Mouse (Mus musculus): ENCODE data around the gene Tspan1. TPM values are rescaled to one million over a fixed set of nuclear protein-coding genes. Genes with fewer than 3 reads are reported as not detected.

Gene Tspan1
- total RNA-seq, 2 experiments from 2014 or later, result not detected

- peak; percentile 57 for ATAC-seq (replicated peaks; ENCODE audit: poor library complexity, severe bottlenecking)
Observed at GRCm38 (mm10) chr4:116168617-116169352, 1.4 kb upstream of the Tspan1 start.

DNA sequence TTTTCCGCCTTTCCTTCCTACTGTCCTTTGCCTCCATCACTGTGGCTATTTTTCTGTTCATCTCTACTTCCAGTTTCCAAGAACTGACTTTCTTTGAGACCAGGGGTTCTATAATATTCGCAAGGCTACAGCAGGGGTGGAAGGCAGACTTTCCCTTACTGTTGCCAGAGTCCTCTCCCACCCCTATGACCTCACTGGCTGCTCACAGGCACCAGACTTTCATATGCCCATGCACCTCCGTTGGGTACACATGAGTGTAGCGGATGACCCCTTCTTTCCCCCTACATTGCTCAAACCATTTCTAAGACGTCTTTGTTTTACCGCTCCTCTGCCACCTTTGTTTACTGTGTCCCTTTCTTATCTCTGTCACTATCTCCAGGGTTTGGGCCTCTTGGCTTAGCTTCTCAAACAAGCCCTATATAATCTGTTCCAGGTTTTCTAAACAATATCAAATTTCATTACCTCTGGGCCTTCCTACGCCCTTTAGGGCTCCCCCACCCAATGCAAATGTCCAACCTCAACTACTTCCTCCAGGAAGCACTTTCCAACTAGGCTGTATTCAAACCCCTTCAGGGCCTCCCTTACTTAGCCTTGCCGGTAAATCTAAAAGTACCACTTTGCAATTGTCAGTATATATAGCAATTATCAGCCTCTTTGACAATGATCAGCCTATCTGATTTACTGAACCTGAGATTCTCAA lies 1.5 kb downstream of the Tspan1 start:
- ATAC-seq (replicated peaks; ENCODE audit: poor library complexity, severe bottlenecking), result no peak

DNA sequence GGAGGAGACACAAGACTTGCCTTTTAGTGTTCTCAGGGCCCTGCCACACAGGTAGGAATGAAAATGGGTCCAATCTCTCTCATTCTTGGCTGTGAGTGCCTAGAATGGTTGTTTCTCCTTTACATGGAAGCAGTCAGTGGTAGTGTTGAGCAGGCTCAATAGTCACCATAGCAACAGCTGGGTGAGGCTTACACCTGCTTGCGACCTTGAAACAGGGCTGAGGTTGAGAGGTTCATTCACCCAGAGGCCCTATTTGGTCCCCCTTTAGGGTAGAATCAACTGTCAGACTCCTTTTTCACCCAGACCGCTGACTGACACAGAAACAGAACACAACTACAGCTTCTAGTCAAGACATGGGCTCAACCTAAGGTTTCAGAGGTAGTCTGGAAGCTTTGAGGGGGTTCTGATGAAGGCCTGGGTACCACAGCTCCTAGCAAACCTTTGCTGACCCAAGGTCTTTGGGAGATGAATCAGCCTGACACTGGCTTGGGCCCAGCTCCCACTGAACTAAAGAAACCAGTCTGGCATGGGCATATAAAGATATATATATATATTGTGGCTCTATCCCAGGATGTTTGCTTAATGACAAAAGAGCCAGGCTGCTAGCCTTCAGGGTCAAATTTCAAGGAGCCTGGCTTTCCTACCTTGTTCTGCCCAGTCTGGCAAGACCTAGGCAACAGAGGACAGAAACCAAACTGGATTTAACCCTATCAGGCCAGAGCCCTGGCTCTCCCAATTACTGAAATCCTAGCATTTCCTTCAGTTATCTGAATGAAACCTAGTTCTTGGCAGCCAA lies 2.4 kb downstream of the Tspan1 start:
- no peak for ATAC-seq (replicated peaks; ENCODE audit: poor library complexity, severe bottlenecking)

DNA sequence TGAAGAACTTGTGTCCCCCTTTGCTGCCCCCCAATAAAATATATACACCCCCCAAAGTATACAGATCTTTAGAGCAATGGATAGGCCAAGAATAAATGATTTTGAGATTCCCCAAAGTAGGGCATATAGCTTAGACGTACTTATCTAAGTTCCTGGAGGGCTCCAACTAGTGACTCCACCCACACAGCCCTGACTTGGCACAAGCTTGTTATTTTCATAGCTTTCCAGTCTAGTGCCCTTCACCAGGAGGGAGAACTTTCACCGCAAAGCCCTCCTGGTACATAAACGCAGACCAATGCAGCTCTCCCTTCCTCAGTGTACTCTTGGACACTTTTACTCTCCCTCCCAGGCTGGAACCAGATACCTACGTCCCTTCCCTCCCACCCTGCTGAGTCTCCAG lies 5.3 kb downstream of the Tspan1 start:
- ATAC-seq (replicated peaks; ENCODE audit: poor library complexity, severe bottlenecking), result no peak

DNA sequence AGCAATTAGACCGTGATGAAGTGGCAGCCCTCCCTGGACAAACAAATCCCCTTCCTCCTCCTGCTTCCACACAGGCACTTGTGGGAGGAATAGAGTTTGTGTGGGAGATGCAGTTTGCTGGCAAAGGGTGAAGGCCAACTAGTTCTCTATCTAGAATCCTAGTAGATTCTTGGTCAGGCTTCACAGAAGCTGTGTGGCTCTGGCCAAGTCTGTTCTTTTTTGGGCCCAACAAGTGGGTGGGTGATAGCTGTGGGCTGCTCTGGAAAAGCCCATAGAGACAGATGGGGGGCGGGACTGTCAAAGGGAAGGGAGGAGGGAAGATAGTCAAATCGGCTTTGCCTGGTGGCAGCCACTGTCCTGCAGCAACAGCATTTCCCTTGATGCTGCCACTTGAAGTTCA lies 6.6 kb downstream of the Tspan1 start:
- ATAC-seq (replicated peaks; ENCODE audit: poor library complexity, severe bottlenecking), result no peak

- peak; percentile 26 for ATAC-seq (replicated peaks; ENCODE audit: poor library complexity, severe bottlenecking)
Observed at GRCm38 (mm10) chr4:116159912-116160311, 7.5 kb downstream of the Tspan1 start.

GRCm38 (mm10) chr4:116157882-116158281 lies 9.5 kb downstream of the Tspan1 start:
- ATAC-seq (replicated peaks; ENCODE audit: poor library complexity, severe bottlenecking), result no peak

DNA sequence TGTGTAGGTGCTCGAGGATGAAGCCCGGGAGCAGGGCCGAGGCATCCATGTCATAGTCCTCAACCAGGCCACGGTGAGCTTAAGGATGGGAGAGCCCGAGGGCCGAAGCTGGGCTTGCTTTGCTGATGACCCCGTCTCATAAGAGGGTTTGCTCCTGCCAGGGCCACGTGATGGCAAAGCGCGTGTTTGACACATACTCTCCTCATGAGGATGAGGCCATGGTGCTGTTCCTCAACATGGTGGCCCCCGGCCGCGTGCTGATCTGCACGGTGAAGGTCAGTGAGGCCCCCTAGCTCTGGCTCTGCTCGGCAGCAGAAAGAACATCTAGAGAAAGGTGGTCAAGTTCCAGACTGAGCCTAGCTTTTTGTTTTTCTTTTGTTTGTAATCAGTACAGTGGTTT lies 14.7 kb downstream of the Tspan1 start:
- ATAC-seq (replicated peaks; ENCODE audit: poor library complexity, severe bottlenecking), result no peak

DNA sequence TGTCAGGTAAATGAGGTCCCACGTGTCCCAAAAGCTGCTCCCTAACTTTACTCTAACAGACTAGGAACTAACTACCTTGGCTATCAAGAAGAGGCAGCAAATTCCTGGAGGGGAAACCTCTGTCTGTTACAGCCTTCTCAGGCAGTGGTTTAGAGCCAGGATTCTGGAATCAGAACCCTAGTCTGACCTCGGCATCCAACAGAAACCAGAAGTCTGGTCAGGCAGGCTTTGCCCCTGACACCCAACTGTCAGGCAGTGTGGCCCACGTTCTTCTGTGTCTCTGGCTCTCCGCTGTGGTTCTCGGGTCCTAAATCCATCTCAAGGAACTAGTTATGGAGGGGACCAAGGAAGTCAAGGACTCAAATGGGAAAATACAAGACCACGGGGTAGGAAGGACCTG lies 16.2 kb downstream of the Tspan1 start, which contains the start of gene Lurap1:
Gene Lurap1, minus strand, starts transcription at position 101 of the 400 bp plus-strand sequence.
- ATAC-seq (replicated peaks; ENCODE audit: poor library complexity, severe bottlenecking), result no peak

DNA sequence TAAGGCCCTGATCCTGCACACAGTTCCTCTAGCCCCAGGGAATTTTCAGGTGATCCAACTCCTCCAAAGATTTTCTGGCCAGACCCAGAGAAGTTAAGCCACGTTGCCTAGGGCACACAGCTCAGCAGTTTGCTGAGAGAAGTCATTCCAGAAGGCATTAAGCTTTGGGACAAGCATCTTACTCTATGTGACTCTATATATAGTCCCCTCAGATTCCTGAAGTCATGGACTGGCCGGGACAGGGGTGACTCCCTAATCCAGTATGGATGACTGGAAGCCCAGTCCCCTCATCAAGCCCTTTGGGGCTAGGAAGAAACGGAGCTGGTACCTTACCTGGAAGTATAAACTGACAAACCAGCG lies 16.6 kb downstream of the Tspan1 start:
- ATAC-seq (replicated peaks; ENCODE audit: poor library complexity, severe bottlenecking), result peak; percentile 2; the same call in 1 of the 2 replicates

- peak; percentile 73 for ATAC-seq (replicated peaks; ENCODE audit: poor library complexity, severe bottlenecking)
Observed at GRCm38 (mm10) chr4:116150156-116150861, 17.1 kb downstream of the Tspan1 start.

DNA sequence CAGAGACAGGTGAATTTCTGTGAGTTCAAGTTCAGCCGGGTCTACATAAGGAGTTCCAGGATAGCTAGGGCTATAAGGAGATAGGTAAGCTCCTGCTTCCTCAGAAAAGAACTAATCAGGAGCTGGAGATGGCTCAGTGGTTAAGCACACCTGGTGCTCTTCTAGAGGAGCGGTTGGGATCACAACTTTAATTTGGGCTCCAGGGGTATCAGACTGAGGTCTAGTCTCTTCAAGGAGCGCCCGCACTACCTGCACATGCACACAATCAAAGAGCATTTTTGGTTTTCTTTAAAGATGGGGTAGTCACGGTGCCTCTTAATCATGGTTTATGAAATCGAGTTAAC lies 17.6 kb downstream of the Tspan1 start:
- ATAC-seq (replicated peaks; ENCODE audit: poor library complexity, severe bottlenecking), result no peak

DNA sequence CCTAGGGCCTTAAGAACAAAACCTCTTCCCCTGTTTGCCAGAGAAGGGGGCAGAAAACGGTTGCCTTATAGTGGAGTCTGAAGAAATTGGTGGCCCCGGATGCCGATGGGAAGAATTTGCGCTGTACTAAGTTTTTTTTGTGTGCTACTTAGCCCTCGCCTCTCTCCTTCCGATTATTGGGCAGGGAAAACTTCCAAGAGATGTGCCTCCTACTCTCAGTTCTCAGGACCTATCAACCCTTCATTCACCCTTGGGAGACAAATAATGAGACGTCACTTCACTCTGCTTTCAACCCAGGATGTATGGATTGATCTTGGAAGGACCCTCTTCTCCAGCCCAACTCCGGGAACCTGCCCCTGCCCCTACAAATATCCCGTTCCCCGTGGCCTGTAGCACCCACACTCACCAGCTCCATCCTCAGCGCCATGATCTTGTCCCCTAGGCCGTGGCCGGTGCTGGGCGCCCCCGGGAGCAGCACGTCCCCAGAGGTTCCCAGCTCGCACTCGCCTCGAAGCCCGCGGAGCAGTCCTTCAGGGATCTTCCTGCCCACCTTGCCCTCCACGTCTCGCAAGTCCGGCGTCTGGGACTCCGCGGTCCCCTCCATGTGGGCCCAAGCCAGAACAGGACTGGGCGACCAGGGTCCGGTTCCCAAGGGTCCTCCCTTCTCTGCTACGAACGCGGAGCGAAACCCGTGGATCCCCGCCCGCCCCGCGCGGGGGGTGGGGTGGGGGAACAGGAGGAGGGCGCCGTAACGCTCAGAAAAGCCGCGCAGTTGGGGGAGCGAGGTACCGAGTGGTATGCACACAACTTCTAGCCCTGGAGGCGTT lies 23.3 kb downstream of the Tspan1 start:
- ATAC-seq (replicated peaks; ENCODE audit: poor library complexity, severe bottlenecking), result peak; percentile 65

- ATAC-seq (replicated peaks; ENCODE audit: poor library complexity, severe bottlenecking), result peak; percentile 44
Observed at GRCm38 (mm10) chr4:116143317-116143811, 24.0 kb downstream of the Tspan1 start.

GRCm38 (mm10) chr4:116142269-116142668 lies 25.1 kb downstream of the Tspan1 start:
- no peak for ATAC-seq (replicated peaks; ENCODE audit: poor library complexity, severe bottlenecking)

- no peak for ATAC-seq (replicated peaks; ENCODE audit: poor library complexity, severe bottlenecking)
Observed at GRCm38 (mm10) chr4:116141736-116142135, 25.7 kb downstream of the Tspan1 start.

- no peak for ATAC-seq (replicated peaks; ENCODE audit: poor library complexity, severe bottlenecking)
Observed at GRCm38 (mm10) chr4:116140801-116141574, 26.4 kb downstream of the Tspan1 start.

GRCm38 (mm10) chr4:116137421-116137996 lies 29.9 kb downstream of the Tspan1 start:
- 0 out of 2 replicates have a peak, but pooled peaks have one; percentile 14 for ATAC-seq (replicated peaks; ENCODE audit: poor library complexity, severe bottlenecking)

Data from granulocyte monocyte progenitor cell, adult 5-6 weeks (primary cell).